Mouse (Mus musculus): ENCODE data around the gene Slc2a2. TPM values are rescaled to one million over a fixed set of nuclear protein-coding genes. Genes with fewer than 3 reads are reported as not detected.
"Not testable (repeated sequence)": the region's sequence is repeated elsewhere in the genome, so short reads cannot be mapped to it uniquely, and the experiment has no call there.

Gene Slc2a2
- polyA plus RNA-seq, 1 experiment from 2014 or later = not detected

- ATAC-seq (ENCODE audit: insufficient number of reproducible peaks, low FRiP score, low TSS enrichment, low read depth) = peak; percentile 57; the same call in 1 of the 2 replicates
- WGBS = 57% methylated on average over 3 of the region's 3 CpGs
- Histone ChIP-seq H3K27me3 (ENCODE audit: control insufficient read depth, insufficient read depth, low read length) (no peaks in the 10 kb centered on the region), H3K9ac (ENCODE audit: low read length) (no peak overlapping the region), H3K27ac (replicated peaks; ENCODE audit: low read depth, low read length) (no peak overlapping the region), H3K4me1 (ENCODE audit: control insufficient read depth, insufficient read depth, low read length) (no peaks in the 10 kb centered on the region), H3K9me3 (ENCODE audit: control insufficient read depth, low read length) (no peaks in the 10 kb centered on the region), H3K36me3 (ENCODE audit: control insufficient read depth, insufficient read depth, low read length) (no peaks in the 10 kb centered on the region), H3K4me3 (ENCODE audit: low read depth, low read length) (no peak overlapping the region), H3K4me2 (ENCODE audit: low read depth, severe bottlenecking) (no peak overlapping the region)
- no peak for DNase-seq (ENCODE audit: low spot score)
Measured at GRCm38 (mm10) chr3:28768222-28768621, 70.5 kb downstream of the Slc2a2 start.

DNA sequence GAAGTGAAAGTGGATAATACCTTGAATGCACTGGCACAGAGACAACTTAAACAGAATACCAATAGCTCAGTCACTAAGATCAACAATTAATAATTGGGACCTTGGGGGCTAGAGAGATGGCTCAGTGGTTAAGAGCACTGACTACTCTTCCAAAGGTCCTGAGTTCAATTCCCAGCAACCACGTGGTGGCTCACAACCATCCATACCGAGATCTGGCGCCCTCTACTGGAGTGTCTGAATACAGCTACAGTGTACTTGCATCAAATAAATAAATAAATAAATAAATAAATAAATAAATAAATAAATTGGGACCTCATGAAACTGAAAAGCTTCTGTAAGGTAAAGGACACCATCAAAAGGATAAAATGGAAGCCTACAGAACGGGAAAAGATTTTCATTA is 75.2 kb downstream of the Slc2a2 start:
- not testable (repeated sequence) for DNase-seq (ENCODE audit: low spot score); H3K4me3 ChIP-seq (ENCODE audit: low read depth, low read length); H3K4me1 ChIP-seq (ENCODE audit: control insufficient read depth, insufficient read depth, low read length); H3K9me3 ChIP-seq (ENCODE audit: control insufficient read depth, low read length); H3K36me3 ChIP-seq (ENCODE audit: control insufficient read depth, insufficient read depth, low read length); ATAC-seq (ENCODE audit: insufficient number of reproducible peaks, low FRiP score, low TSS enrichment, low read depth); H3K27ac ChIP-seq (replicated peaks; ENCODE audit: low read depth, low read length); H3K27me3 ChIP-seq (ENCODE audit: control insufficient read depth, insufficient read depth, low read length); H3K9ac ChIP-seq (ENCODE audit: low read length); H3K4me2 ChIP-seq (ENCODE audit: low read depth, severe bottlenecking)
- 65% methylated on average over 4 of the region's 4 CpGs for WGBS

DNA sequence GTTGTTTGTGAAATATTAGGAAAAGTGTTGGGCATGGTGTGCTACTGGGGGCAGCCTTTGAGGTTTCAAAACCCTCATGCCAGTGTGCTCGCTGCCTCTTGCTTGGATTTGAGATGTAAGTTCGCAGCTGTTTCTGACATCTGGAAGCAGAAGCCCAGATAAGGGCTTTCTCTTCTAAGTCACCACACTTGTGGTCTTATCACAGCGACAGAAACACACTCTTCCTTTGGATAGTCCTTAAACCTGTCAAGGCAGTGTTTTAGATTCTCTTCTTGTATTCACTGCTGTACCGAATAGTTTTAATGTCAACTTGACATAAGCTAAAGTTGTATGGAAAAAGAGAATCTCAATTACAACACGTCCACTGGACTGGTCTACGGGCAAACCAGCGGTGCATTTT is 77.7 kb downstream of the Slc2a2 start:
- Histone ChIP-seq H3K9ac (ENCODE audit: low read length) (no peak overlapping the region), H3K9me3 (ENCODE audit: control insufficient read depth, low read length) (no peaks in the 10 kb centered on the region), H3K4me2 (ENCODE audit: low read depth, severe bottlenecking) (no peak overlapping the region), H3K27me3 (ENCODE audit: control insufficient read depth, insufficient read depth, low read length) (no peaks in the 10 kb centered on the region), H3K4me3 (ENCODE audit: low read depth, low read length) (no peak overlapping the region), H3K36me3 (ENCODE audit: control insufficient read depth, insufficient read depth, low read length) (no peaks in the 10 kb centered on the region), H3K4me1 (ENCODE audit: control insufficient read depth, insufficient read depth, low read length) (no peaks in the 10 kb centered on the region), H3K27ac (replicated peaks; ENCODE audit: low read depth, low read length) (no peak overlapping the region)
- ATAC-seq (ENCODE audit: insufficient number of reproducible peaks, low FRiP score, low TSS enrichment, low read depth) (no peak), DNase-seq (ENCODE audit: low spot score) (no peak)
- WGBS = 86% methylated on average over 7 of the region's 7 CpGs

- Histone ChIP-seq H3K4me1 (ENCODE audit: control insufficient read depth, insufficient read depth, low read length) (no peaks in the 10 kb centered on the region), H3K4me3 (ENCODE audit: low read depth, low read length) (no peak overlapping the region), H3K27me3 (ENCODE audit: control insufficient read depth, insufficient read depth, low read length) (no peaks in the 10 kb centered on the region), H3K27ac (replicated peaks; ENCODE audit: low read depth, low read length) (no peak overlapping the region), H3K9me3 (ENCODE audit: control insufficient read depth, low read length) (no peaks in the 10 kb centered on the region), H3K4me2 (ENCODE audit: low read depth, severe bottlenecking) (no peak overlapping the region), H3K9ac (ENCODE audit: low read length) (no peak overlapping the region), H3K36me3 (ENCODE audit: control insufficient read depth, insufficient read depth, low read length) (no peaks in the 10 kb centered on the region)
- 90% methylated on average over 1 of the region's 1 CpGs for WGBS
- DNase-seq (ENCODE audit: low spot score) = no peak
- no peak for ATAC-seq (ENCODE audit: insufficient number of reproducible peaks, low FRiP score, low TSS enrichment, low read depth)
Measured at GRCm38 (mm10) chr3:28775958-28776357, 78.3 kb downstream of the Slc2a2 start.

- H3K4me2 ChIP-seq (ENCODE audit: low read depth, severe bottlenecking) = no peak overlapping the region
- H3K27ac ChIP-seq (replicated peaks; ENCODE audit: low read depth, low read length) = no peak overlapping the region
- no peak overlapping the region for H3K4me3 ChIP-seq (ENCODE audit: low read depth, low read length)
- no peaks in the 10 kb centered on the region for H3K9me3 ChIP-seq (ENCODE audit: control insufficient read depth, low read length)
- no peaks in the 10 kb centered on the region for H3K36me3 ChIP-seq (ENCODE audit: control insufficient read depth, insufficient read depth, low read length)
- WGBS = 84% methylated on average over 1 of the region's 1 CpGs
- no peaks in the 10 kb centered on the region for H3K27me3 ChIP-seq (ENCODE audit: control insufficient read depth, insufficient read depth, low read length)
- no peak overlapping the region for H3K9ac ChIP-seq (ENCODE audit: low read length)
- ATAC-seq (ENCODE audit: insufficient number of reproducible peaks, low FRiP score, low TSS enrichment, low read depth) (no peak), DNase-seq (ENCODE audit: low spot score) (no peak)
- no peaks in the 10 kb centered on the region for H3K4me1 ChIP-seq (ENCODE audit: control insufficient read depth, insufficient read depth, low read length)
Measured at GRCm38 (mm10) chr3:28776491-28776890, 78.8 kb downstream of the Slc2a2 start.

DNA sequence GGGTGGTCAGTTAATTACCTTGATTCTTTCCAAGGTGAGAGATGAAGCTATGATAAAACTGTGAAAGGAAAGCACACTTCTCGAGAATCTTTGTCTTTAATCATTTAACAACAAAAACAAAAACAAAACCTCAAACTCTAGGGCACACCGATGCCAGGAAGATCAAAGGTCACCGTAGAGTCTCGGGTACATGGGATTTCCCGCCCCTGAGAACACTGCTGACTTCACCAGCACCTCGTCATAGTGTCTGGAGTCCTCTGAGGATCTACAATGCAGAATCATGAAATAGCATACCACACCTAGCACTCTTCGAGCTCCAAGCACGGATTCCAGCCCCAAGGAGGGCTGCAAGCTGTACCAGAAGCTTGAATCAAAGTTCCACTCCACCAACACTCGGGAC is 82.8 kb downstream of the Slc2a2 start:
- H3K27ac ChIP-seq (replicated peaks; ENCODE audit: low read depth, low read length) = no peak overlapping the region
- DNase-seq (ENCODE audit: low spot score) = no peak
- WGBS = 79% methylated on average over 9 of the region's 9 CpGs

More for the DNA sequence above, 82.8 kb downstream of the Slc2a2 start:
- H3K36me3 ChIP-seq (ENCODE audit: control insufficient read depth, insufficient read depth, low read length) = no peaks in the 10 kb centered on the region
- H3K4me1 ChIP-seq (ENCODE audit: control insufficient read depth, insufficient read depth, low read length) = no peaks in the 10 kb centered on the region
- H3K4me3 ChIP-seq (ENCODE audit: low read depth, low read length) = no peak overlapping the region
- ATAC-seq (ENCODE audit: insufficient number of reproducible peaks, low FRiP score, low TSS enrichment, low read depth) = peak; percentile 22
- no peaks in the 10 kb centered on the region for H3K27me3 ChIP-seq (ENCODE audit: control insufficient read depth, insufficient read depth, low read length)
- H3K4me2 ChIP-seq (ENCODE audit: low read depth, severe bottlenecking) = 0 out of 2 replicates have a peak overlapping the region, but pooled peaks have one; percentile 89
- no peaks in the 10 kb centered on the region for H3K9me3 ChIP-seq (ENCODE audit: control insufficient read depth, low read length)
- H3K9ac ChIP-seq (ENCODE audit: low read length) = no peak overlapping the region

Other genes starting within 250 kb of the Slc2a2 start
- gene Eif5a2, start 83.4 kb downstream of the Slc2a2 start, polyA plus RNA-seq (2014; fragmentation: Nextera tagmentation; extraction: Ambion mirVana) = 15.2 and 16.0 TPM in 2 replicates
- gene Rpl22l1, start 107.5 kb downstream of the Slc2a2 start, polyA plus RNA-seq (2014; fragmentation: Nextera tagmentation; extraction: Ambion mirVana) = 395 and 431 TPM in 2 replicates
- gene Gm1527, start 194.7 kb downstream of the Slc2a2 start, polyA plus RNA-seq (2014; fragmentation: Nextera tagmentation; extraction: Ambion mirVana) = not detected in 2 replicates